Mouse (Mus musculus): Measurements from ENCODE around the gene Lrrc8b.

Lrrc8b gene

DNA sequence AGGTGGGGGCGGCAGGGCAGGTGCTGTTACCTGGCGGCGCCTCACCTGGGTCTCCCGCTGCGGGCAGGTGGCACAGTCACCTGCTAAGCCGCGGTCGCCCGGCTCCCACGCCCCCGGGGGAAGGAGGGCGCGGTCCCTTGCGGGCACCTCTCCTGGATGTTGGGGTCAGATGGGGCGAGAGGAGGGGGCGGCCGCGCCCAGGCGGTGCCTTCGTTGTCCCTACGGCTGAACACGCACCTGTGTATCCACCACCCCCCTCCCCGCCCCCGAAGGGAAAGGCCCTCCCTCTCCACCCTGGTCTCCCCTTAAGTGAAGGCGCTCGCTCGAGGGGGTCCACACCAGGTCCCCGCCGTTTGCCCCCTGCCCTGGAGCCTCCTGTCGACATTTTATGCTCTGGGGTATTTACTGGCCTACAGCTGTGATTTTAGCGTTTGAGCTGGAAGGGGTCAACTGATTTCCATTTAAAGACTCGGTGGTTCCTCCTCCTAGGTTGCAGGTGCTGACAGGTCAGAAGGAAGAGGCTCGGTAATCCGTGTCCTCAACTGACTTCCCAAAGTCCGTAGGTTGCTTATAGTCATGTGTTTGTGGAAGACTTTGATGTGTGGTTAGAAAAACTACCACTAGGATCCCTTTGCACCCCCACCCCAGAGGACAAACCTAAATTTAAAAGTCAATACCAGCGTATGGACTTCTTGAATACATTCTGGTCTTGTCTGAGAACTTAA is 538 bp downstream of the Lrrc8b start:
- in situ Hi-C loops (cut with MboI; ENCODE audit: low pct_unique_long_range_greater_than_20kb in 1 of 2, low sequenced_read_pairs in 2 of 2, unreplicated experiment in 1 of 2), result loop anchor here in 1 of 2 experiments (10.0 kb wide), 1 partner anchor 449 kb away; no protein-coding TSS in a partner anchor

DNA sequence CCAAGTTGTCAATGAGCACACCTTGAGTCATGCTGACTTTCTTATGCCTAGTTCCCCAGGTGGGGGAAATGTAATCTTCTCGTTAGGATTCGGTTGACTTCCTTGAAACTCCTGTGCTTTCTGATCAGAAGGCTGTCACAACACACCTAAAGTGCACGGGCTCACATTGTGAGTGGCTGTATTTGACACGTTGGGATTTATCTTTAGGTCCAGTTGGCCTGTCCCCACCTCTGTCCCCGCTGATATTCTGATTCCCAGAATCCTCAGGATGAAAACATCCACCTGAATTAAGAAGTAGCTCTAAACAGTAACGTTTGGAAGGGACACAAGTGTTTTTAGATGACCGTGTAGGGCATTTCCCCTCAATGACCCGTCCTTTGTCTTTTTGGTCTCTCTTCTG is 1.6 kb downstream of the Lrrc8b start:
- in situ Hi-C loops (cut with MboI; ENCODE audit: low pct_unique_long_range_greater_than_20kb in 1 of 2, low sequenced_read_pairs in 2 of 2, unreplicated experiment in 1 of 2), result loop anchor here in 1 of 2 experiments (10.0 kb wide), 1 partner anchor 448 kb away; no protein-coding TSS in a partner anchor

DNA sequence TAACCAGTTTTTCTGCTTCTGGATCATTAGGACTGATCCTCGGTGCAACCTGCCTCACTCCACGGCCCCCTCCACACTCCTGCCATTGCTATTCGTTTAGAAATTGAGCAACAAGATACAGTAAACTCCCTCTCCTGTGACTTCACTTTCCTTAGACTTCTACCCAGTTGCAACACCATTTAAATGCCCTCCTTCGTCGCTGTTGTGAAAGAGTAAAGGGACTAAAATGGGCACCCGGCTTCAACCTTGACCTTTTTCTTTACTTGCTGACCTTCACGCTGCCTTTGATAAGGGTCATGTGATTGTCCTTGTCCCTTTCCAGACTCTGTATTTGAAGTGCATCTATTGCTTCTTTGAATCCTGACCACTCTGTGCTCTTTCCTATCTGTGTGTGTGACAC is 2.8 kb downstream of the Lrrc8b start:
- in situ Hi-C loops (cut with MboI; ENCODE audit: low pct_unique_long_range_greater_than_20kb in 1 of 2, low sequenced_read_pairs in 2 of 2, unreplicated experiment in 1 of 2), result loop anchor here in 1 of 2 experiments (10.0 kb wide), 1 partner anchor 446 kb away; no protein-coding TSS in a partner anchor

DNA sequence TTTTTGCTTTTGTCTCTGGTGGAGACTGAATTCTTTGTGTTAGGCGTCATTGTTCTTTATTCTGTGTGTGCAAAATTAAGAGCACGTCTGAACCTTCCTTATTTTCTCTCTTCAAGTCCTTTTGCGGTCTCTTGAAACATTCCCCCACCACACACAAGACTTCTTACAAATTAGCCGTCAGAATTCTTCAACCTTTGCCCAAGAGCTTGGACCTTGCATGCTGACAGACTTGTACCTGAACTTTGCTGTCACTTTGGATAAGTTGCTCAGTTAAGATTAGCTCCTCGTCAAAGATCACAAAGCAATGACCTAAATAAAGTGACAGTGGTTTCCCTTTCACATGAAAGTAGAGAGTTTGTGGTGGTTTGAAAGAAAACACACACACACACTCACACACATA is 3.3 kb downstream of the Lrrc8b start:
- in situ Hi-C loops (cut with MboI; ENCODE audit: low pct_unique_long_range_greater_than_20kb in 1 of 2, low sequenced_read_pairs in 2 of 2, unreplicated experiment in 1 of 2), result loop anchor here in 1 of 2 experiments (10.0 kb wide), 1 partner anchor 446 kb away; no protein-coding TSS in a partner anchor

DNA sequence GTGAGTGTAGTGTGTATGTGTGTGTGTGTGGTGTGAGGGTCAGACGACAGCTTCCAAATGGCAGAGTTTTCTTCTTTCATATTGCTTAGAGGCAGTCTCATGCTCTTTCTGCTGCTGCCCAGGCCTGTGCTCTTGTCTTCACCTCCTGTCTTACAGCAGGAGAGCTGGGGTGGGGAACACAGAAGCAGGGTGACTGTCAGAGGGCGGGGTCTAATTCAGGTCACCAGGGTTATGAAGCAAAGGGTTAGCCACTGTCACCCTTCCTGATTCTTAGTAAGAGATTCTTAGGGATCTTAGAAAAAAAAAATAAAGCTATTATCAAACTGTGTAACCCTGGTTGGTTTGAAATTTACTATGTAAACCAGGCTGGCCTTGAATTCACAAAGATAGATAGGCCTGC is 10.0 kb downstream of the Lrrc8b start:
- in situ Hi-C loops (cut with MboI; ENCODE audit: low pct_unique_long_range_greater_than_20kb in 1 of 2, low sequenced_read_pairs in 2 of 2, unreplicated experiment in 1 of 2), result no loop called here

DNA sequence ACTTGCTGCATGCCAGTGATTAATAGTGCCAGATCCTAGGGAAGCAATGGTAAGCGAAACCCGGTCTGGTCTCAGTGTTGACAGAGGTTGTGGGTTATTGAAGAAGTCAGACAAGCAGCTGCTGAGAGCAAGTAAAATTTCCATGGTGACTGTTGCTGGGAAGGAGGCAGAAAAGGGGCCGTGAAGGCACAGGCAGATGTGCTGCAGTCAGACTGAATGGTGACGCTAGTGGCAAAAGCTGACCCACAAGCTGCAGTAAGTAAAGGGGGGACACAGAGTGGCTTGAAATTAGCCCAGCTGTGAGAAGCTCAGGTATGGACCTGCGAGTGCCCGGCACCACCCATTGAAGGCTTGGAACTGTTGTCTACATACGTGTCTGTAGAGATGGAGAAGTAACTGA is 11.8 kb downstream of the Lrrc8b start:
- in situ Hi-C loops (cut with MboI; ENCODE audit: low pct_unique_long_range_greater_than_20kb in 1 of 2, low sequenced_read_pairs in 2 of 2, unreplicated experiment in 1 of 2), result no loop called here

DNA sequence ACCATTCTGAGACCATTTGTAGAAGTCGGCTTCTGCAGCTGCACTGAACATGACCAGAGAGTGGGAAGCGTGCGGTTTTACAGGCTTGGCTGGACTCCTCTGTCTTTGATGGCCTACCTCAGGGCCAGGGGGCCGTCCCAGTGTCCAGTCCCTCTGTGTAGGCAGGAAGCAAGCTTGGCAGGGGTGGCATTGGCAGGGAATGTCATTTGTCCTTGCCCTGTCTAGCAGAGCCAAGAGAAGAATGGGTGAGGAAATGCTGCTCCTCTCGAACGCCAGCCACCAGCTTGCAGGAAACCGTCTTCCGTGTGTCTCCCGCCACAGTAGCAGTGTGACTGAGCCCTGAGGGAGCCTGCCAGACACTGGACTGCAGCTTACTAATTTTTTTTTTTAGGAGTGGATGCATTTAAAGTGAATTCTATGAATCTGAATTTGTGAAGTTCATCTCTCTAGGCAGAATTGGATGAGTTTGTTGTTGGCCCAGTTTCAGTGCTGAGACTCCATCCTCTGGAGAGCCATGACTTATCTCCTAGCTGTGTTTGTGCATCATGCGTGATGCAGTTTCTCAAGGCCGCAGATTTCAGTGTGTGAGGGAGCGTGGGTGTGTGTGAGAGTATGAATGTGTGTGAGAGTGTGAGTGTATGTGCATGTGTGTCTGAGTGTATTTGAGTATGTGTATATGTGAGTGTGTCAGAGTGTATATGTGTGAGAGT is 12.8 kb downstream of the Lrrc8b start:
- in situ Hi-C loops (cut with MboI; ENCODE audit: low pct_unique_long_range_greater_than_20kb in 1 of 2, low sequenced_read_pairs in 2 of 2, unreplicated experiment in 1 of 2), result no loop called here

DNA sequence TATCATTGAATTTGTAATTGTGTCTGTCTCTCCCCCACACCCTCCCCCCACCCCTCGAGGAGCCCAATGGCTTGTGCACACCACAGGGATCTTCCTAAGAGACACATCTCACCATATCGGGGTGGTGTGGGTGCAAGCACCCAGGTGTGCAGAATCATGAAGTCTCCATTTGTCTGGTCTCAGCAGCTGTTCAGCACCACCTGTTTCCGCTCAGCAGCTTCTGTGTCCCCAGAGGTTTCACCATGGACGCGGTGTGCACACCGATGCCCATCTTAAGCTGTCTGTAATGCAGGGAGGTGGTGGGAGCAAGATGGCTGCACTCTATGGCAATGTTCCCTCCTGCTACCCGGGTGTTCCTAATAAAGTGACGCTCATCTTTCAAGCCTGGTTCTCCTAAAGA is 14.6 kb downstream of the Lrrc8b start:
- in situ Hi-C loops (cut with MboI; ENCODE audit: low pct_unique_long_range_greater_than_20kb in 1 of 2, low sequenced_read_pairs in 2 of 2, unreplicated experiment in 1 of 2), result no loop called here

DNA sequence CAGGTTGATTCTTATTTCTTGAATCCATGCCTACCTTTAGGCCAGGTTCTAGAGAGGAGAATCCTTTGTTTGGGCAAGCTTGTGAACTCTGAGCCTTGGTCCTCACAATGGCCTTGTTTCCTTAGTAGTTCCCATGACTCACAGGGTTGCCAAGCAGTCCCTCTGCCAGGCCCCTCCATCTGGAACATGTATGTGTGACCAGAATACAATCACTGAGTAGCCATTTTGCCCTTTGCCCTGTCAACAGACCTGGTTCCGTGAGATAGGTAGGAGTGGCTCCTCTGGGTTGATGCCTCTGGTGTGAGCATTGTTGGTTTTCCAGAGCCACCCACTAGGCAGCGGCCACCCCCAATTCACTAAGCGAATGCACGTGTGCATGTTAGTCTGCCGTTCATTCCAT is 24.0 kb downstream of the Lrrc8b start:
- in situ Hi-C loops (cut with MboI; ENCODE audit: low pct_unique_long_range_greater_than_20kb in 1 of 2, low sequenced_read_pairs in 2 of 2, unreplicated experiment in 1 of 2), result no loop called here

DNA sequence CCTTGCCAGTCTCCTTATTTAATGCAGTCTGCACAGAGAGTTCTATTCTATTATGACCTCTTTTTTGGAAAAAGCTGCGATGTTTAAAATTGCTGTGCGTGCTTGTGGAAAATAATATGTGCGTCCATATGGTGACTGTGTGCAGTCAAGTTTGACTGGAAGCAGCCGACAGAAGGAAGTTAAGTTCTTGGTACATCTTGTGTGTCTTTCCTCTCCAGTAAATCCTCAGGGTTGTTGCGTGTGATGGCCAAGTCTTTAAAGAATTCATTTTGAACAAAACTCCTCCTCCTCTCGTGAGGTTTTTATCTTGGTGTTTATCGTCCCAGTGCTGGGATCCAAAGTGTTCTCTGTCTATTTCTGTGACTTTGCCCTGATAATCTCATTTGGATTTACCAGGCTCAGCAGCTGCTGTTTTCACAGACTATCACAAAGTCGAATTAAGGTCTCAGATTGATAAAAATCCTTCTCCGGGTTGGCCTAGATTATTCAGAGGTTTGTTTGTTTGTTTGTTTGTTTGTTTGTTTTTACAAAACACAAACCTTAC is 25.5 kb downstream of the Lrrc8b start:
- in situ Hi-C loops (cut with MboI; ENCODE audit: low pct_unique_long_range_greater_than_20kb in 1 of 2, low sequenced_read_pairs in 2 of 2, unreplicated experiment in 1 of 2), result no loop called here

DNA sequence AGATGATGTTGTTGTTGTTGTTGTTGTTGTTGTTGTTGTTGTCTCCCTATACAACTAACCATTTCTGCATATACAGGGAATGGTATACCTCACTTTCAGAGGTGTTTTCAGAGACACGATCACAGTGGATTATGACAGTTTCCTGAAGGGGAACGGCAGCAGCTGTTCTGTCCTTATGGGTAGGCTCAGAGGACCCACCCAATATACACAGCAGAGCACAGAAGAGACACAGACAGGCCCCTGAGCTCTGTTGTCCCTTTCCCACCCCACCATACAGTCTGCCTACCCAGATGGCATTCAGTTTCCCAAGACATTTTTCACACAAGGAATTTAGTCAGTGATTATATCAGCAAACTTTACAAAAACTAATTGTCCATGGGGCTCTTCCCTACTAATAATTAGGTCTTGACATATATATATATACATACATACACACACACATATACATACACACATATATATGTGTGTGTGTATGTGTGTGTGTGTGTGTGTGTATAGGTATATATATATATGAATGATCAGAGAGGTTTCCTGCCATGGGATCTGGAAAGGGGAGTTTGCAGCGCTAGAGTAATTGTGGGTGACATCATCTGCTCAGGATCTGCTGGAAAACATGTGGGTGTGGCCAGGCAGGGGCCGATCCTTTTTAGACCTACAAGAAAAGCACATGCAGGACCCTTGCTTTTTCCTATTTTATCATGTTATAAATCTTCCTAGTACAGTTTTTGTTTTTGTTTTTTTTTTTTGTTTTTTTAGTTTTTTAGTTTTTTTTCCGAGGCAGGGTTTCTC is 26.8 kb downstream of the Lrrc8b start:
- in situ Hi-C loops (cut with MboI; ENCODE audit: low pct_unique_long_range_greater_than_20kb in 1 of 2, low sequenced_read_pairs in 2 of 2, unreplicated experiment in 1 of 2), result no loop called here

DNA sequence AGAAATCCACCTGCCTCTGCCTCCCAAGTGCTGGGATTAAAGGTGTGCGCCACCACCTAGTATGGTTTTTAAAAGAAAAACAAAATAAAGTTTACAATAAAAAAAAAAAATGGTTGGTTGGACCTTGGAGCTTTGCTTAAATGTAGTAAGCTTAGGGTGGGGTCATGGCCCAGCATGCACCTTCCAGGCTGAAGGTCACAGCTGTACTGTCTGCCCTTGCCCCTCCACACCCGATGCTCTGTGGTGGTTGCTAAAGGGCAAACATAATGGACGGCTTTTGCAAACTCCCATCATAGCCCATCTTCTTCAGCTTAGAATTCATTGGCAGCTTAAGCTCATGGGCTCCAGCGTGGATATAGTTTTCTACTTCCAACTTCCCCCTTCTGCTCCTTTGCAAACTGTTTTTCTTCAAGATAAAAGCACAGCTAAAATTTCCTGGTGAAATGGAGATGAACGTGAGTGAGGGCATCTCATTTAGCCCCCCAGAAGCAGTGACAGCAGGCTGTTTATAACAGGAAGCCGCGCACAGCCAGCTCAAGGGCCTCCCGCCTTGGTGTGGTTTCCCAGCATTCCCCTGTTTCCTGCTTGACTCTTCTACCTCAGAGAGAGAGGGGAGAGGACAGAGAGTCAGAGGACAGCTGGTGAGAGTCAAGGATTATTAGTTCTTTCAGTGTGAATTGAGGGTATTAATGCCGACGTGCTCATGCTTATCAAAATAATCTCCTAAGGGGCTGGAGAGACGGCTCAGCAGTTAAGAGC is 27.7 kb downstream of the Lrrc8b start:
- in situ Hi-C loops (cut with MboI; ENCODE audit: low pct_unique_long_range_greater_than_20kb in 1 of 2, low sequenced_read_pairs in 2 of 2, unreplicated experiment in 1 of 2), result no loop called here

DNA sequence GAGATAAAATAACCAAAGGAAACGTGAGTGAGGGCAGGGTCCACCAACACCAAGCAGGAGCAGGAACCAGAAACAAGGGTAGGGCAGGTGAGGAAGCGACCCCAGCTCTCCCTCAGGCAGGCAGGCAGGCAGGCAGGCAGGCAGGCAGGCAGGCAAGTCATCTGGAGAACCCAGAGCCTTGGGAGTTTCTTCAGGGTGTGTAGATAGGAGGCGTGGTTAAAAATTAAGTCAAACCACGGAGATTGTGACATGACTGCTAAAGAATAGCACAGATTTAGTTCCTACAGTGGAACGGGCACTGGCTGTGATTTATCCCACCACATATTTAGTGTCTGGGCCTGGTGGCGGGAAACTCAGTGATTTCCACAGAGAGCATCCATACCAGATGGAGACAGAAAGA is 30.1 kb downstream of the Lrrc8b start:
- in situ Hi-C loops (cut with MboI; ENCODE audit: low pct_unique_long_range_greater_than_20kb in 1 of 2, low sequenced_read_pairs in 2 of 2, unreplicated experiment in 1 of 2), result no loop called here

DNA sequence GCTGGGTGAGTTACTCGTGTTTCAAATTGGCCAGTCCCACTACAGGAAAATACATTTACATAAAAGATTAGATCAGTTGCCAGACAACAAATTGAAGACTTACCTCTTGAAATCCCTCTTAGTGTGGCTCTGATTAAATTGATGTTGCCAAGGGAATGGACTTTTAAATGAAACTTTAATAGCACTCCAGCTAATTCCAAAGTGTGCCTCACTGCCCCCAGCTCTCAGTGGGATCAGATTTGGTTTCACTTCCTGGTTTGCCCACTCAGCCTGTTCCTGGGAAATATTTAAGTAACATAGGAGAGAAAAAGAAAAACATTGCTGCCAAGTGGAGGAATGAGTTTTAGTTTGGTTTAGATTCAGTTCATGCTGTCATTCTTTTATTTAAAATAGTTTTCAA is 38.5 kb downstream of the Lrrc8b start:
- in situ Hi-C loops (cut with MboI; ENCODE audit: low pct_unique_long_range_greater_than_20kb in 1 of 2, low sequenced_read_pairs in 2 of 2, unreplicated experiment in 1 of 2), result no loop called here

DNA sequence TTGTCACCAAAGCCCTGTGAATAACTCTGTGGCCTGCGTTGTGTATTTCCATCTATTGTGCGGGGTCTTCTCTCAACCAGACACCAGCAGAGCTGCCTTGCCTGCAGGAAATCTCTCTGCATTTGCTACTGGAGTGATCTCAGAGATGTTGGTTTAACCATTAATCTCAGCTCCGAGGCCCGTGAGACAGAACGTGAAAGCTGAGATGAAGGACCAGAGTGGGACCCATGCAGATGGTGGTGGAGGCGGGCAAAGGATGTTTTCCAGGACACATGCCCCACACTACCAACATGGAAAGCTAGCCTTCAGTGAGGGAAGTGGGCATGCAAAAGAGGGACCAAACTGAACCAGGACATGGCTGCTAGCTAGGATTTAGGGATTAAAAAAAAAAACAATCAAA is 43.5 kb downstream of the Lrrc8b start:
- in situ Hi-C loops (cut with MboI; ENCODE audit: low pct_unique_long_range_greater_than_20kb in 1 of 2, low sequenced_read_pairs in 2 of 2, unreplicated experiment in 1 of 2), result no loop called here

DNA sequence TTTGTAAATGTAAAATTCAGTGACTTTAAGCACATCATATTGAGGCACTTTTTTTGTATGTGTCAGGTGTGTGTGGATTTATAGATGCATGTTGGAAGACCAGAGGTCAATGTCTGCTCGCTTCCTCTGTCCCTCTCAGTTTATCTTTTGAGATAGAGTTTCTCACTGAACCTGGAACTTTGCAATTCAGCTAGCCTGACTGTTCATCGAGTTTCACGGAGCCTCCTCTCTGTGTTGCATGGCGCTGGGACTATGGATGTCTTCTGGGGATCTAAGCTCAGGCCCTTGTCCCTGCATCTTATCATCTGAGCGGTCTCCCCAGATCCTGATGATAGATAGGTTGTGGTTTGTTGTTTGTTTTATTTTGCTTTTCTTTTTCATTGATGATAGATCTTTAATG is 45.0 kb downstream of the Lrrc8b start:
- in situ Hi-C loops (cut with MboI; ENCODE audit: low pct_unique_long_range_greater_than_20kb in 1 of 2, low sequenced_read_pairs in 2 of 2, unreplicated experiment in 1 of 2), result no loop called here

DNA sequence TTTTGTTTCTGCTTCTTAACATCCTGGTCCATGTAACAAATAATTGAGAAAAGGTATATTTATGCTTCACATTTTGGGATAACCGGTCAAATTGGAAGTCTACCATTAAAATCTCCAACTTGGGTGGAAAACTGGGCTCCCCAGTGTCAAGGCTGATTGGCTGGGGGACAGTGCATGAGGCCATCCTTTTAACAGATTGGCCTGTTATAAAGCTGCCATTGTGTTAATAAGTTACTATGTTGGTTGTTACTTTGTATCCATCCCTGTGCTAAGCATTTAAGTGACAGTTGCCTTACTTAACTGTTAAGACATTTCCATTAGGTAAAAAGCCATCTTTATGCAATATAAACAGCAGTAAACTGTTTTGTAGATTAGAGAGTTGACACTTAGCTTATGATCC is 45.5 kb downstream of the Lrrc8b start:
- in situ Hi-C loops (cut with MboI; ENCODE audit: low pct_unique_long_range_greater_than_20kb in 1 of 2, low sequenced_read_pairs in 2 of 2, unreplicated experiment in 1 of 2), result no loop called here

DNA sequence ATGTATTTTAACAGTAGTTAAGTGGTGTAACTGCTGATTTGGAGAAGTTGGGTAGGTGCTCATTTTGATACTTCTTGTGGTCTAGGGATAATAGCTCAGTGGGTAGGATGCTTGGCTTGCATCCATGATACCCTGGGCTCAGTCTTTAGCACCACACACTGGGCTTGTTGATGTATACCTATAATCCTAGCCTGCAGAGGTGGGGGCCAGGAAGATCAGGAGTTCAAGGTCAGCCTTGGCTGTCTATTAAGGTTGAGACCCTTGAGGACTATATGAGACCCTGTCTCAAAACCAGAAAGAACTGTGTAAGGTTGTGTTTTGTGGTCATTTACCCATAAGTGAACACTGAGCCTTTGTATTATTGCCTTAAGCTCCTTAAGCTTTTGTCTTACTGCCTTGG is 49.1 kb downstream of the Lrrc8b start:
- in situ Hi-C loops (cut with MboI; ENCODE audit: low pct_unique_long_range_greater_than_20kb in 1 of 2, low sequenced_read_pairs in 2 of 2, unreplicated experiment in 1 of 2), result no loop called here

Data from mouse embryonic stem cell (cell line).